Mouse (Mus musculus) cerebellum, postnatal 25 days (tissue): ENCODE results near the gene Lca5l.

Experiments used
- DNase-seq, 2 experiments: peaks; one replicate each; pipeline ENCODE4 v3.0.0; 2021; ENCODE audit warnings: mixed read lengths in 2 of 2

The Lca5l gene

DNA sequence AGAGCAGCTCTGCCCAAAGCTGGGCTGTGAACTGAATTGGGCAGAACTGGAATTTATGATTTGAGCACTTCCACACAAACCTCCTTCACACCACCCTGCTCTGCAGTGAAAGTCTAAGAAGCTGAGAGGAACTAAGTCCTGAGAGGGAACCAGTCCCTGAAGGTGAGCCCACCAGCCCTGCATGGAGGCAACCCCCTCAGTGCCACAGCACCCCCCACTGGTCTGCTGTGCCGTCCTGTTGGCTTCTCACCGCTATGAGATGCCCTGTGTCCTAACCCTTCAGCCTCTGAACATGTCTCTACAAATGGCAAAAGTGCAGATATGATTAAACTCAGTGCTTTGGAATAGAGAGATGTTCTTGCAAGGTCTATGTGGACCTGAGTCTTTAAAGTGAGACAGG lies 79.3 kb downstream of the Lca5l start:
- no peak for DNase-seq

DNA sequence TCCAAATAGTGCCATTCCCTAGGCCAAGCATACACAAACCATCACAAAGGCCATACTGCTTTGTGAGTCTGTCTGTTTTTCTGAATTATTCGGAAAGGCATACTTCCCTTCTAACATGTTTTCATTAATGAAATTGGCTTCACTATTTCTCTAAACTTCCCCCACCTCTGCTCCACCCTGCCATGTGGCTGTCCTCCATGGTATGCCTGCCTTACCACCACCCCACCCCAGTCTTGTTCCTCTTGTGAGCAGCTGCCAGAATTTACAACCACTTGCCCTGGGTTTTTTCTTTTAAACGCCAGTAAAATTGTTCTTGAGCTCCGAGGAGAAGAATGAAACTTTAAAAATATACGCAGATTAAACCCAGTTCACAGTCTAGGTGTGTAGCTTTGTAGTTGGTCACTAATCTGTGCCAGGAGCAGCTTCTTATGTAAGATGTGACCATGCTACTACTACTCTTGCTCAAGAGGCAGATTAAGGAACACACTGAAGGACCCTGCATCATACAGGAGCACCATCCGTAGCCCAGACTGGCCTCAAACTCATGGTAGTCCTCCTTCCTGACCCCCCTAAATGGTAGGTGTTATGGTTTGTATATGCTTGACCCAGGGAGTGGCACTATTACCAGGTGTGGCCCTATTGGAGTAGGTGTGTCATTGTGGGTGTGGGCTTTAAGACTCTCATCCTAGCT lies 81.3 kb downstream of the Lca5l start:
- DNase-seq = no peak

DNA sequence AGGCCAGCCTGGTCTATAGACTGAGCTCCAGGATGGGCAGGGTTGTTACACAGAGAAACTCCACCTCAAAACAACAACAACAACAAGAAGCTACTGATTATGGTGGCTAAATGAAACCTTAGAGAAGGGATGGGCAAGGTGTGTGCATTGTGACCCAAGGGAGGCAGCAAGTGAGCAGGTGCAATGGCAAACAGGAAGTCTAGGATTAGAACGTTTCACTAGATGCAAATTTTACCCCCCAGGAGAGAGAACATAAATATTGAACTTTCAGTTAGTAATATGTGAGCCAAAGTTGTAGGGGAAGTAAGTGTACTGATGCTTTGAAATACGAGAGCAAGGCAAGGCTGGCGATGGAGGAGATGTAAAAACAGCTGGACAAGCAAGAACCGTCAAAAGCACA lies 82.4 kb downstream of the Lca5l start:
- DNase-seq = no peak
